In genomic region chr2:174118141-174118540, GRCm38 (mm10) we compare ENCODE assay signal across 12 mouse cellular contexts. TPM values are rescaled to one million over a fixed set of nuclear protein-coding genes. Genes with fewer than 3 reads are reported as not detected.
A peak's percentile ranks its signal among the peaks of the same experiment; 100 is the strongest.
DNase-seq lines count a peak whose midpoint lies in the region; ATAC-seq and TF ChIP-seq lines count a peak whose summit lies in the region.
"Had no signal": no experiment of that assay in that cellular context is flagged by ENCODE, and none has a peak within 500 bp of the region (broad histone marks: within the 10 kb centered on the region; RNA-seq: fewer than 3 reads in every experiment).

No protein-coding gene starts in this region.

- no peak for DNase-seq in layer of hippocampus, adult 2 months (ENCODE audit: low spot score in 2 of 2)
- no peak for DNase-seq in layer of hippocampus, postnatal 36 days
- peak; percentile 51 for DNase-seq in mesoderm, embryonic 11.5 days (ENCODE audit: low read depth, low spot score)
- DNase-seq in right cerebral cortex, adult 2 months (ENCODE audit: low spot score in 2 of 2) = no peak
- DNase-seq in gastrocnemius, adult 18-20 months (ENCODE audit: low spot score) = no peak
- no peak for DNase-seq in left cerebral cortex, adult 18-20 months (ENCODE audit: low spot score in 2 of 2)
- DNase-seq: cerebellum, adult 2 months; liver, embryonic 13.5 days; thymus, postnatal 14 days had no signal

- no peak overlapping the region for H3K4me2 ChIP-seq in forebrain, embryonic 13.5 days
- H3K4me2 ChIP-seq in neural tube, embryonic 14.5 days (ENCODE audit: low read depth, low read length) = no peak overlapping the region
- H3K4me2 ChIP-seq: liver, embryonic 13.5 days had no signal

- ATAC-seq in forebrain, embryonic 13.5 days = peak; percentile 69; the same call in 1 of the 2 replicates
- peak; percentile 67; the same call in 1 of the 2 replicates for ATAC-seq in neural tube, embryonic 14.5 days (ENCODE audit: low read depth)
- ATAC-seq: Patski had no signal

- H3K4me1 ChIP-seq in forebrain, embryonic 13.5 days = no peaks in the 10 kb centered on the region
- H3K4me1 ChIP-seq in neural tube, embryonic 14.5 days (ENCODE audit: control insufficient read depth, insufficient read depth, low read length) = no peaks in the 10 kb centered on the region
- H3K4me1 ChIP-seq: liver, embryonic 13.5 days had no signal

- no peak overlapping the region for H3K27ac ChIP-seq in layer of hippocampus, adult 2 months
- H3K27ac ChIP-seq in forebrain, embryonic 13.5 days = no peak overlapping the region
- no peak overlapping the region for H3K27ac ChIP-seq in neural tube, embryonic 14.5 days (ENCODE audit: low read depth, low read length)
- H3K27ac ChIP-seq: liver, embryonic 13.5 days had no signal

- H3K9me3 ChIP-seq in forebrain, embryonic 13.5 days (replicated peaks) = no peaks in the 10 kb centered on the region
- H3K9me3 ChIP-seq in neural tube, embryonic 14.5 days (ENCODE audit: control insufficient read depth, low read length) = no peaks in the 10 kb centered on the region
- H3K9me3 ChIP-seq: liver, embryonic 13.5 days had no signal

- TF ChIP-seq CTCF in layer of hippocampus, adult 2 months (conservative IDR thresholded peaks at IDR 0.05) = 0 out of 2 replicates have a peak, but pooled peaks have one; percentile 5

- H3K4me3 ChIP-seq in layer of hippocampus, adult 2 months = no peak overlapping the region
- H3K4me3 ChIP-seq in forebrain, embryonic 13.5 days = no peak overlapping the region
- no peak overlapping the region for H3K4me3 ChIP-seq in neural tube, embryonic 14.5 days (ENCODE audit: low read depth, low read length)
- H3K4me3 ChIP-seq: liver, embryonic 13.5 days had no signal

- peaks cover 58% of the 10 kb centered on the region for H3K36me3 ChIP-seq in forebrain, embryonic 13.5 days (ENCODE audit: poor library complexity, severe bottlenecking)
- H3K36me3 ChIP-seq in neural tube, embryonic 14.5 days (ENCODE audit: control insufficient read depth, insufficient read depth, low read length) = no peaks in the 10 kb centered on the region

- WGBS in forebrain, embryonic 13.5 days = 56% methylated on average over 11 of the region's 11 CpGs
- WGBS in neural tube, embryonic 14.5 days = 35% methylated on average over 11 of the region's 11 CpGs

- H3K27me3 ChIP-seq in forebrain, embryonic 13.5 days = no peaks in the 10 kb centered on the region
- no peaks in the 10 kb centered on the region for H3K27me3 ChIP-seq in neural tube, embryonic 14.5 days (ENCODE audit: control insufficient read depth, insufficient read depth, low read length)
- H3K27me3 ChIP-seq: liver, embryonic 13.5 days; Patski had no signal

- H3K9ac ChIP-seq in forebrain, embryonic 13.5 days = no peak overlapping the region
- H3K9ac ChIP-seq in neural tube, embryonic 14.5 days (replicated peaks; ENCODE audit: low read depth, low read length) = no peak overlapping the region
- H3K9ac ChIP-seq: liver, embryonic 13.5 days had no signal

RNA-seq across cellular contexts. Expression of gene Npepl1, which starts 8.0 kb away (rescaled TPM):
- total RNA-seq in layer of hippocampus, adult 2 months (2021) = 10 to 100 TPM; 12.3 to 14.2 TPM
- 10 to 100 TPM in 1 of 2 experiments, 1 to 10 TPM in 1; 9.9 to 10.2 TPM for total RNA-seq in layer of hippocampus, postnatal 36 days (2021)
- polyA plus RNA-seq in forebrain, embryonic 13.5 days (2015; fragmentation: Nextera tagmentation; extraction: Ambion mirVana) = 19.4 and 19.7 TPM in 2 replicates
- 7.7 and 13.2 TPM in 2 replicates for polyA plus RNA-seq in neural tube, embryonic 14.5 days (2014; fragmentation: Nextera tagmentation; extraction: Ambion mirVana)
- 10 to 100 TPM; 88.1 to 92.2 TPM for total RNA-seq in gastrocnemius, adult 18-20 months (2021)
- total RNA-seq in left cerebral cortex, adult 18-20 months (2021) = 10 to 100 TPM; 11.8 to 13.9 TPM

RNA-seq across cellular contexts. Expression of gene Stx16, which starts 42.0 kb away (rescaled TPM):
- 10 to 100 TPM; 72.6 to 75.1 TPM for total RNA-seq in layer of hippocampus, adult 2 months (2021)
- total RNA-seq in layer of hippocampus, postnatal 36 days (2021) = 10 to 100 TPM; 65.2 to 67.0 TPM
- 14.2 and 15.5 TPM in 2 replicates for polyA plus RNA-seq in forebrain, embryonic 13.5 days (2015; fragmentation: Nextera tagmentation; extraction: Ambion mirVana)
- 8.4 and 9.0 TPM in 2 replicates for polyA plus RNA-seq in neural tube, embryonic 14.5 days (2014; fragmentation: Nextera tagmentation; extraction: Ambion mirVana)
- total RNA-seq in gastrocnemius, adult 18-20 months (2021) = 10 to 100 TPM; 18.1 to 19.0 TPM
- 10 to 100 TPM; 58.2 to 62.5 TPM for total RNA-seq in left cerebral cortex, adult 18-20 months (2021)

Comparison
In these comparisons a context has a peak if more than half of its experiments do, and no peak if none do; other contexts are left out.
1. RNA of gene Npepl1, which starts 8.0 kb away (total RNA-seq): 88.1 to 92.2 TPM in gastrocnemius, adult 18-20 months; 12.3 to 14.2 TPM in layer of hippocampus, adult 2 months, 11.8 to 13.9 TPM in left cerebral cortex, adult 18-20 months and 9.9 to 10.2 TPM in layer of hippocampus, postnatal 36 days; every median in the first group is over 4 times any median in the second.